Mouse (Mus musculus): ENCODE results near the gene Creg1.

- no peak for TF ChIP-seq ZNF384 (IDR thresholded peaks at IDR 0.05; ENCODE audit: low read depth, low read length)
- TF ChIP-seq CHD2 (IDR thresholded peaks at IDR 0.05; ENCODE audit: low read depth, low read length), result no peak
- no peak for TF ChIP-seq MAFK (IDR thresholded peaks at IDR 0.05; ENCODE audit: insufficient read depth, low read depth, low read length)
- no peak for TF ChIP-seq HCFC1 (IDR thresholded peaks at IDR 0.05; ENCODE audit: borderline replicate concordance, insufficient read depth, low read length)
- no peak for TF ChIP-seq ZC3H11A (IDR thresholded peaks at IDR 0.05; ENCODE audit: borderline replicate concordance, low read depth, low read length)
Observed at GRCm38 (mm10) chr1:165818145-165818860, 54.8 kb downstream of the Creg1 start.

All from ES-E14 (cell line).